In genomic region chr8:107389557-107389956, GRCm38 (mm10) we compare ENCODE assay signal across 8 mouse cellular contexts. TPM values are rescaled to one million over a fixed set of nuclear protein-coding genes. Genes with fewer than 3 reads are reported as not detected.
DNase-seq lines count a peak whose midpoint lies in the region; ATAC-seq and TF ChIP-seq lines count a peak whose summit lies in the region.

No protein-coding gene starts in this region.

- no peak for TF ChIP-seq CTCF in intestine, postnatal 0 days (IDR thresholded peaks at IDR 0.05; ENCODE audit: low read depth)

- H3K4me2 ChIP-seq in intestine, postnatal 0 days (replicated peaks; ENCODE audit: low read depth): no peak overlapping the region

- H3K9ac ChIP-seq in intestine, postnatal 0 days (ENCODE audit: low read depth, low read length): no peak overlapping the region

- H3K27ac ChIP-seq in intestine, postnatal 0 days (ENCODE audit: low read depth, low read length): no peak overlapping the region

- no peaks in the 10 kb centered on the region for H3K9me3 ChIP-seq in intestine, postnatal 0 days (ENCODE audit: control insufficient read depth)

- no peaks in the 10 kb centered on the region; the same call in 1 of the 2 replicates for H3K4me1 ChIP-seq in intestine, postnatal 0 days (replicated peaks; ENCODE audit: control insufficient read depth, insufficient read depth, low read length)

- peak; percentile 40 for DNase-seq in layer of hippocampus, adult 11-12 months (ENCODE audit: low spot score)
- no peak for DNase-seq in layer of hippocampus, adult 8-10 months (ENCODE audit: low spot score in 2 of 2)
- DNase-seq in adipocyte (ENCODE audit: low spot score): peak; percentile 90
- DNase-seq in cerebellum, adult 8-10 months: peak; percentile 29
- DNase-seq in large intestine, adult 2 months (ENCODE audit: low read depth, low spot score): peak; percentile 88
- DNase-seq in B cell, adult 2 months: no peak
- DNase-seq in left cerebral cortex, adult 11 months (ENCODE audit: low spot score): no peak

- no peak for ATAC-seq in intestine, postnatal 0 days

- no peaks in the 10 kb centered on the region for H3K27me3 ChIP-seq in intestine, postnatal 0 days (replicated peaks; ENCODE audit: control insufficient read depth, insufficient read depth, low read length)

- no peak overlapping the region for H3K4me3 ChIP-seq in intestine, postnatal 0 days (ENCODE audit: low read depth, low read length)

- 19% methylated on average over 8 of the region's 8 CpGs for WGBS in large intestine, adult 2 months
- 61% methylated on average over 8 of the region's 8 CpGs for WGBS in intestine, postnatal 0 days

- no peaks in the 10 kb centered on the region for H3K36me3 ChIP-seq in intestine, postnatal 0 days (ENCODE audit: control insufficient read depth, insufficient read depth)

RNA-seq across cellular contexts. Expression of gene Nqo1, which starts 13.4 kb away (rescaled TPM):
- 1 to 10 TPM; 6.0 to 7.1 (median 6.2) TPM for total RNA-seq in layer of hippocampus, adult 8-10 months (2022)
- polyA plus RNA-seq in large intestine, adult 2 months (2012; rRNA removed): 16.9 and 29.9 TPM in 2 replicates
- 30.6 and 34.1 TPM in 2 replicates for polyA plus RNA-seq in intestine, postnatal 0 days (2015; fragmentation: Nextera tagmentation; extraction: Ambion mirVana)

RNA-seq across cellular contexts. Expression of gene Nob1, which starts 35.3 kb away (rescaled TPM):
- 10 to 100 TPM; 39.1 to 46.4 (median 40.8) TPM for total RNA-seq in layer of hippocampus, adult 8-10 months (2022)
- 26.5 and 28.6 TPM in 2 replicates for polyA plus RNA-seq in large intestine, adult 2 months (2012; rRNA removed)
- 22.3 and 24.6 TPM in 2 replicates for polyA plus RNA-seq in intestine, postnatal 0 days (2015; fragmentation: Nextera tagmentation; extraction: Ambion mirVana)

RNA-seq across cellular contexts. Expression of gene Wwp2, which starts 46.6 kb away (rescaled TPM):
- total RNA-seq in layer of hippocampus, adult 8-10 months (2022): 10 to 100 TPM; 35.1 to 43.2 (median 41.4) TPM
- polyA plus RNA-seq in large intestine, adult 2 months (2012; rRNA removed): 38.2 and 53.8 TPM in 2 replicates
- polyA plus RNA-seq in intestine, postnatal 0 days (2015; fragmentation: Nextera tagmentation; extraction: Ambion mirVana): 34.9 and 37.4 TPM in 2 replicates

Comparison
In these comparisons a context has a peak if more than half of its experiments do, and no peak if none do; other contexts are left out.
1. DNase-seq: peak in layer of hippocampus, adult 11-12 months (single experiment), adipocyte (single experiment), cerebellum, adult 8-10 months (single experiment) and large intestine, adult 2 months (single experiment); none in layer of hippocampus, adult 8-10 months (0 of 2), B cell, adult 2 months (0 of 2) and left cerebral cortex, adult 11 months (single experiment).